20 mouse cellular contexts compared by ENCODE assay signal in genomic region chr2:142651591-142651990, GRCm38 (mm10).
DNase-seq lines count a peak whose midpoint lies in the region; ATAC-seq and TF ChIP-seq lines count a peak whose summit lies in the region.
"Had no signal": no experiment of that assay in that cellular context is flagged by ENCODE, and none has a peak within 500 bp of the region (broad histone marks: within the 10 kb centered on the region; RNA-seq: fewer than 3 reads in every experiment).

No protein-coding gene starts in this region.

- no peak overlapping the region for H3K4me2 ChIP-seq in embryonic facial prominence, embryonic 14.5 days (ENCODE audit: low read depth, low read length)
- peak overlapping the region; percentile 14; the same call in 1 of the 2 replicates for H3K4me2 ChIP-seq in heart, embryonic 12.5 days
- no peak overlapping the region for H3K4me2 ChIP-seq in heart, embryonic 15.5 days
- H3K4me2 ChIP-seq: hindbrain, embryonic 14.5 days; kidney, embryonic 15.5 days; limb, embryonic 12.5 days had no signal

- H3K27me3 ChIP-seq in embryonic facial prominence, embryonic 14.5 days (replicated peaks; ENCODE audit: control insufficient read depth, insufficient read depth, low read length) = no peaks in the 10 kb centered on the region
- no peaks in the 10 kb centered on the region for H3K27me3 ChIP-seq in embryonic facial prominence, embryonic 10.5 days (replicated peaks; ENCODE audit: low read depth, poor library complexity, severe bottlenecking)
- peaks cover 22% of the 10 kb centered on the region for H3K27me3 ChIP-seq in heart, embryonic 12.5 days (replicated peaks)
- H3K27me3 ChIP-seq in heart, embryonic 10.5 days (ENCODE audit: insufficient read depth, poor library complexity, severe bottlenecking) = peaks cover 40% of the 10 kb centered on the region
- H3K27me3 ChIP-seq in heart, embryonic 15.5 days = peaks cover 7% of the 10 kb centered on the region
- H3K27me3 ChIP-seq: kidney, embryonic 15.5 days; limb, embryonic 12.5 days had no signal

- no peaks in the 10 kb centered on the region for H3K4me1 ChIP-seq in embryonic facial prominence, embryonic 14.5 days (ENCODE audit: control insufficient read depth, insufficient read depth, low read length)
- H3K4me1 ChIP-seq in embryonic facial prominence, embryonic 10.5 days = no peaks in the 10 kb centered on the region
- H3K4me1 ChIP-seq in heart, embryonic 12.5 days (replicated peaks) = peaks cover 14% of the 10 kb centered on the region; the same call in 1 of the 2 replicates
- peaks cover 10% of the 10 kb centered on the region; the same call in 1 of the 2 replicates for H3K4me1 ChIP-seq in heart, embryonic 10.5 days
- H3K4me1 ChIP-seq in heart, embryonic 15.5 days (replicated peaks) = peaks cover 8% of the 10 kb centered on the region; the same call in 1 of the 2 replicates
- H3K4me1 ChIP-seq: kidney, embryonic 15.5 days; limb, embryonic 12.5 days had no signal

- WGBS in embryonic facial prominence, embryonic 14.5 days = 55% methylated on average over 7 of the region's 7 CpGs
- WGBS in embryonic facial prominence, embryonic 10.5 days = 79% methylated on average over 7 of the region's 7 CpGs
- WGBS in heart, embryonic 12.5 days = 34% methylated on average over 7 of the region's 7 CpGs
- 48% methylated on average over 7 of the region's 7 CpGs for WGBS in heart, embryonic 10.5 days
- 29% methylated on average over 7 of the region's 7 CpGs for WGBS in heart, embryonic 15.5 days

- no peak for ATAC-seq in embryonic facial prominence, embryonic 14.5 days (ENCODE audit: low read depth)
- ATAC-seq in heart, embryonic 12.5 days (ENCODE audit: insufficient number of reproducible peaks, low FRiP score) = no peak
- ATAC-seq in heart, embryonic 15.5 days (replicated peaks; ENCODE audit: insufficient number of reproducible peaks, insufficient read depth, low FRiP score, low read depth) = peak; percentile 70
- ATAC-seq: intestine, embryonic 16.5 days; midbrain, embryonic 16.5 days had no signal

- H3K27ac ChIP-seq in embryonic facial prominence, embryonic 14.5 days (replicated peaks; ENCODE audit: low read depth, low read length) = no peak overlapping the region
- H3K27ac ChIP-seq in embryonic facial prominence, embryonic 10.5 days (replicated peaks) = no peak overlapping the region
- H3K27ac ChIP-seq in heart, embryonic 12.5 days (ENCODE audit: poor library complexity, severe bottlenecking) = peak overlapping the region; percentile 41; the same call in 1 of the 2 replicates
- H3K27ac ChIP-seq in heart, embryonic 10.5 days = no peak overlapping the region
- H3K27ac ChIP-seq in heart, embryonic 15.5 days = peak overlapping the region; percentile 36
- H3K27ac ChIP-seq in layer of hippocampus, adult 2 months = no peak overlapping the region
- H3K27ac ChIP-seq: hindbrain, embryonic 14.5 days; kidney, embryonic 15.5 days; limb, embryonic 12.5 days; liver, embryonic 14.5 days had no signal

- no peak overlapping the region for H3K4me3 ChIP-seq in embryonic facial prominence, embryonic 14.5 days (ENCODE audit: low read depth, low read length)
- no peak overlapping the region for H3K4me3 ChIP-seq in embryonic facial prominence, embryonic 10.5 days
- no peak overlapping the region for H3K4me3 ChIP-seq in heart, embryonic 12.5 days
- no peak overlapping the region for H3K4me3 ChIP-seq in heart, embryonic 10.5 days
- H3K4me3 ChIP-seq in heart, embryonic 15.5 days = no peak overlapping the region
- H3K4me3 ChIP-seq in layer of hippocampus, adult 2 months = no peak overlapping the region
- H3K4me3 ChIP-seq: kidney, embryonic 15.5 days; limb, embryonic 12.5 days had no signal

- intact Hi-C loops in left cerebral cortex, postnatal 10 days (cut with DNase I) = no loop called here

- no peaks in the 10 kb centered on the region for H3K9me3 ChIP-seq in embryonic facial prominence, embryonic 14.5 days (ENCODE audit: control insufficient read depth, low read length)
- H3K9me3 ChIP-seq in embryonic facial prominence, embryonic 10.5 days = no peaks in the 10 kb centered on the region
- H3K9me3 ChIP-seq in heart, embryonic 12.5 days (replicated peaks) = no peaks in the 10 kb centered on the region
- no peaks in the 10 kb centered on the region for H3K9me3 ChIP-seq in heart, embryonic 10.5 days
- no peaks in the 10 kb centered on the region for H3K9me3 ChIP-seq in heart, embryonic 15.5 days (replicated peaks)
- H3K9me3 ChIP-seq: kidney, embryonic 15.5 days; limb, embryonic 12.5 days had no signal

- peak; percentile 29 for DNase-seq in embryonic facial prominence, embryonic 14.5 days (ENCODE audit: low spot score)
- DNase-seq in embryonic facial prominence, embryonic 10.5 days (ENCODE audit: low spot score) = no peak
- no peak for DNase-seq in heart, embryonic 10.5 days (ENCODE audit: low spot score)
- peak; percentile 13 for DNase-seq in lung, postnatal 14 days
- no peak for DNase-seq in layer of hippocampus, adult 2 months (ENCODE audit: low spot score in 2 of 2)
- DNase-seq in left cerebral cortex, postnatal 10 days (ENCODE audit: extremely low spot score in 1 of 2, low spot score in 2 of 2) = no peak
- DNase-seq: adrenal gland, postnatal 10 days; cerebellum, adult 18-20 months; gastrocnemius, postnatal 25 days; layer of hippocampus, postnatal 36 days; spleen, adult 18-20 months; thymus, adult 18-20 months had no signal

- H3K9ac ChIP-seq in embryonic facial prominence, embryonic 14.5 days (ENCODE audit: low read depth, low read length) = no peak overlapping the region
- no peak overlapping the region for H3K9ac ChIP-seq in heart, embryonic 12.5 days
- H3K9ac ChIP-seq in heart, embryonic 15.5 days = no peak overlapping the region
- H3K9ac ChIP-seq: hindbrain, embryonic 14.5 days; kidney, embryonic 15.5 days; limb, embryonic 12.5 days; liver, embryonic 14.5 days had no signal

- no peak for TF ChIP-seq CTCF in layer of hippocampus, adult 2 months (conservative IDR thresholded peaks at IDR 0.05)

- no peaks in the 10 kb centered on the region for H3K36me3 ChIP-seq in embryonic facial prominence, embryonic 14.5 days (ENCODE audit: control insufficient read depth, insufficient read depth, low read length)
- no peaks in the 10 kb centered on the region for H3K36me3 ChIP-seq in embryonic facial prominence, embryonic 10.5 days (replicated peaks)
- H3K36me3 ChIP-seq in heart, embryonic 12.5 days = no peaks in the 10 kb centered on the region
- no peaks in the 10 kb centered on the region for H3K36me3 ChIP-seq in heart, embryonic 10.5 days
- H3K36me3 ChIP-seq in heart, embryonic 15.5 days = no peaks in the 10 kb centered on the region
- H3K36me3 ChIP-seq: kidney, embryonic 15.5 days; limb, embryonic 12.5 days had no signal

Comparison
In these comparisons a context has a peak if more than half of its experiments do, and no peak if none do; other contexts are left out.
1. DNase-seq: peak in embryonic facial prominence, embryonic 14.5 days (single experiment) and lung, postnatal 14 days (single experiment); none in embryonic facial prominence, embryonic 10.5 days (single experiment), heart, embryonic 10.5 days (single experiment), layer of hippocampus, adult 2 months (0 of 2) and left cerebral cortex, postnatal 10 days (0 of 2).
2. H3K27ac ChIP-seq: peak in heart, embryonic 12.5 days (single experiment) and heart, embryonic 15.5 days (single experiment); none in embryonic facial prominence, embryonic 14.5 days (single experiment), embryonic facial prominence, embryonic 10.5 days (single experiment), heart, embryonic 10.5 days (single experiment) and layer of hippocampus, adult 2 months (single experiment).